Mouse (Mus musculus) stomach, postnatal 0 days (tissue): Measurements from ENCODE around the gene Commd1.

Experiments
- CTCF ChIP-seq: IDR thresholded peaks from 2 replicates; pipeline ENCODE4 v1.5.1; 2016; ENCODE audit warnings: antibody characterized with exemption, low read depth, mild to moderate bottlenecking, moderate library complexity
- EP300 ChIP-seq: optimal IDR thresholded peaks from 2 replicates; pipeline ENCODE3; 2016; ENCODE audit warnings: antibody characterized with exemption

- TF ChIP-seq EP300 = no peak
- TF ChIP-seq CTCF = no peak
These were observed 130.8 kb downstream of the Commd1 start for GRCm38 (mm10) chr11:22851416-22851815.
